Mouse (Mus musculus) ovary, postnatal 10 days (tissue): ENCODE data around the gene Tmem178b.

Source experiments
- DNase-seq: peaks from one replicate; pipeline ENCODE4 v3.0.0; 2022; ENCODE audit warnings: low spot score

Gene Tmem178b

GRCm38 (mm10) chr6:40015711-40016460, 142.8 kb downstream of the Tmem178b start:
- DNase-seq: no peak

GRCm38 (mm10) chr6:40019396-40019795, 146.3 kb downstream of the Tmem178b start:
- no peak for DNase-seq

GRCm38 (mm10) chr6:40023592-40024335, 150.7 kb downstream of the Tmem178b start:
- no peak for DNase-seq

- no peak for DNase-seq
Measured at GRCm38 (mm10) chr6:40024336-40024934, 151.4 kb downstream of the Tmem178b start.

GRCm38 (mm10) chr6:40032901-40033300, 159.8 kb downstream of the Tmem178b start:
- DNase-seq: no peak

- no peak for DNase-seq
Measured at GRCm38 (mm10) chr6:40033935-40034334, 160.9 kb downstream of the Tmem178b start.

DNA sequence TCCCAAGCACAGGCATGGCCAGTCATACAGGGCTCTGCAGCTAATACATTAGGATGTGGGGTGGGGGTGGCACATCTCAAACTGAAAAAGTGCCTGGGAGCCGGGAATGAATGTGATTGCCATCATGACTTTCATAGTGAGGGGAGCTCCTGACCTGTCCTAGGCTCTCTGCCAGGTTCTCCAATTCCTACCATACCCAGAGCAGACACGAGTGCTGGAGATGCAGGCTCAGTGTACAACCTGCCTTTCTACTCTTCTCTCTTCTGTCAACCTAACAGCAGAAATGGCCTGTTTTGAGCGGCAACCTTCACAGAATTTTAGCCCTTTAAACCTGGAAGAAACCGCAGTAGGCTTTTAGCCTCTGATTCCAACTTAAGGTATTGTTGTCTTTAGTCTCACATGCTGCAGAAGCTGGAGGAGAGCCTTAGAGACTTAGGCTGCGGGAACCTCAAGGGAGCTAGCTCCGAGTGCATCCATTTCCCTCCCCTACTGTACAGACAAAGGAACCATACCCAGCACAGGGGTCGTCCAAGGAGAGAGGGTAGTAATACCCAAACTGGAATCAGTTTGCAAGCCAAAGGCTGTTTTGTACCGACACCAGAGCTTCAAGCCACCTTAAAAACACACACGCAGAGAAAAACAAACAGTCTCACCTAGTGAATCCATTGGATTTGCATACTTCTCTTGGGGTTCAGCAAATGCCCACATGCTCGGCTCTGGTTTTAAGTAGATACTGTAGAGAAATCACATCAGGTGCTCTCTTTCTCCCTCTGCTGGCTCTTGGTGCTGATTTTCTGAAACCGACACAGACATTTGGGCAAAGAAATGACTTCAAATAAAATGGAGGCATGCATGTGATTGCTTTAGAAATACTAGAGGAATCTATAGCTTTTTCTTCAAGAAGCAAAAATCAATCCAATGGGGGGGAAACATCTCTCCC, 176.2 kb downstream of the Tmem178b start:
- no peak for DNase-seq

GRCm38 (mm10) chr6:40049909-40050484, 176.9 kb downstream of the Tmem178b start:
- DNase-seq: no peak

DNA sequence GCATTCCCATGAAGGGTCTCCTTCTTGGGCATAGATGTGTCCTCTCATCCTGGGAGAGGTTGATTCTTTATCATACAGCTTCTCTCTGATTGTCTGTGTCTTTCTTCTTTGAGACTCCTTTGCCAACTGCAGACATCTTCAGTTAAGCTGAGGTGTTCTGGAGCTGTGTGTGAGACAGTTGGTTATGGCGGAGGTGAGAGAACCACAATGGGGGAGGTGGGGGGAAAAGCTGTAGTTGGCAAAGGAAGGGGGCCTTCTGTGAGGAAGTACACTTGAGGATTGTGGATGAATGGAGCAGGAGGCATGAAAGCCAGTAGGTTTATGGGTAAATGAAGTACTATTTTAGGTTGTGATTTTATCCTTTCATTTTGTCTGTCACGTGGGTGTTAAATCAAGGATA, 178.6 kb downstream of the Tmem178b start:
- no peak for DNase-seq

DNA sequence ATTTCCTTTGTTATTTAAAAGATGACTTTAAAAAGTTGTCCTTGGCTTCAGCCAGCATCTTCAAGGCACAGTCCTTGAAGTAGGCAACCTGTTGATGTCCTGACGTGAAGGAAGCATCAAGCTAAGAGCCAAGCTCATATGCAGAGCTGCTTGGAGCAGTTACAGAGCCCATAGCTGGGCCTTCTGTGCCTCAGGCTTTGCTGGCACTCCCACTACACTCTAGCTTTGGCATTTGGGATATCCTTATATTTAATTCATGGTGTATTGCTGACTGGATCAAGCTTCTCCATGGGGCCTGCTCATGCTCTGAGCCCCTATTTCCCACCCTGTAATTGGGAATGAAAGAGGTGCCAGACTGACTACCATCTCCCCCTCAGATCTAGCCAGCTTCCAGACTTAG, 179.5 kb downstream of the Tmem178b start:
- no peak for DNase-seq

- no peak for DNase-seq
Measured at GRCm38 (mm10) chr6:40059466-40059865, 186.4 kb downstream of the Tmem178b start.

DNA sequence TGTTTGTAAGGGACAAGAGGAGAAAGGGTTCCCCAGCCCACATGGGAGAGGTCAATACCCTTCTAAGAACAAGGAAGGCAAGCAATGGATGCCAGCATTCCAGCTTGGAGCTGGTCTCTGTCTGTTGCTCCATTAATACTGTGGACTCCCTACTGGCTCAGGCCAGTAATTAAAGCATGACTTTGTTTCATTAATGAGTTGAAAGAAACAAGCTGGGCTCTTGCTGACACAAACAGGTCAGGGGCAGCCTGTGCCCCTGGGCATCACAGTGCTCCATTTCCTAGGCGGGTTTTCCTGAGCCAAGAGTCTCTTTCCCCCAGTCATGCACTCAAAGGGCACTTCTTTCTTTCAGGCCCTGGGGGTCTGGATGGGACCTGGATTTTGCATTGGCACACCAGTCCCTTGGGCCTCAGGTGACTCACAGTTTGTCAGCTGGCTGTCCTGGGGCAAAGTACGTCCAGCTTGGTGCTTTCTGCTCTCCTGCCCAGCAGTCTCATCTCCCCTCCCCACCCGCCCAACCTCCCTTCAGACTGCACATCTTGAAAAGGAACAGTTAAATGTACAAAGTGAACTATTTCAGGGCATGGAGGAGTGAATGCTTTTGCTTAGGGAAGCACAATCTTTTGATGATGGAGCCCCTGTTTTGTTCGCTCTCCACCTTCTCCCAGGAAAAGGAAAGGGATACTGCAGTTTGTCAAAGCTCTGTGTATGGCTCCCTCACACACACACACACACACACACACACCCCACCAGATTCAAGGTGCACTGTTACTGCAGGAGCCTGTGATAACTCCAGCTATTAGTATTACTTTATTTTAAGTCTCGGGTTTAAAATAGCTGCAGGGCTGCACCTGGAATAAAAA, 188.5 kb downstream of the Tmem178b start:
- no peak for DNase-seq

DNA sequence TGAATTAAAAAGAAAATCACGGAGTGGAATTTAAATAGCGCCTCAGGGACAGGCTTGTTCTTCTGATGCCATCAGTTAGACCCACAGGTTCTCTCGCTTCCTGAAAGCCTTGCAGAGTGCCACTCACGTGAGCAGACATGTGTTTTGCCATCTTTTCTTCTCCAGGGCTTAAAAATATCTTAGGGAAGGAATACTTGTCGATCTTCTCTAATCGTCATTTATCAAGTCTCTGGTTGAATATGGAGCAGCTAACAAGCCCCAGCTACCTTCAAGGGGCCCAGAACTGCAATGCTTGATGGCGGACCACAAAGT, 189.1 kb downstream of the Tmem178b start:
- no peak for DNase-seq

- no peak for DNase-seq
Measured at GRCm38 (mm10) chr6:40063438-40063837, 190.4 kb downstream of the Tmem178b start.

DNA sequence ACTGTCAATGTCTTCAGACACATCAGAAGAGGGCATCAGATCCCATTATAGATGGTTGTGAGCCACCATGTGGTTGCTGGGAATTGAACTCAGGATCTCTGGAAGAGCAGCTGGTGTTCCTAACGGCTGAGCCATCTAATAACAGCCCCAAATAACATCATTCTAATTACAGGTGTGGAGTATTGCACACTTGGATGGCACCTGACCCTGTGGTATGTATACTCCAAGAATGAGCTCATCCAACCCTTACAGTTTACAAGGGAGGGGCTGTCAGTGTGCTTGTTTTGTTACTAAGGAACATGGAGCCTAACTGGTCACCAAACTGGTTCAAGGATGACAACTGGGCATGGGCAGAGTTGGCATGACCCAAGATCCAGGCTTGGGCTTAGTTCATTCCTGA, 190.8 kb downstream of the Tmem178b start:
- no peak for DNase-seq

DNA sequence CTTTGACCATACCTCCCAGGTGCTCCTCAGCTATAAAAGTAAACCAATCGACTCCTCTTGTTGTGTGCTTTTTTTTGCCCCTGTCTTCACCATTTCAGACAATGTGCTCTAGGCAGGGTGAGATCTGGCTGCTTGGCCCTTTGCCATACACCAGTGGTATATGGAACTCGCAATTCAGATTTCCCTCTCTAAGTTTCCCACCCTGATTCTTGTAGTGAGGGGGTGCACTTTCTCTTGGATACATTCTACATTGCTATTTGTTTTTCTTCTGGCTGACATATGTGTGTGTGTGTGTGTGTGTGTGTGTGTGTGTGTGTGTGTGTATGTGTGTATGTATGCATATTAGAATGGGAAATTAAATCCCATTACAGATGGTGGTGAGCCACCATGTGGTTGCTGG, 191.3 kb downstream of the Tmem178b start:
- no peak for DNase-seq

DNA sequence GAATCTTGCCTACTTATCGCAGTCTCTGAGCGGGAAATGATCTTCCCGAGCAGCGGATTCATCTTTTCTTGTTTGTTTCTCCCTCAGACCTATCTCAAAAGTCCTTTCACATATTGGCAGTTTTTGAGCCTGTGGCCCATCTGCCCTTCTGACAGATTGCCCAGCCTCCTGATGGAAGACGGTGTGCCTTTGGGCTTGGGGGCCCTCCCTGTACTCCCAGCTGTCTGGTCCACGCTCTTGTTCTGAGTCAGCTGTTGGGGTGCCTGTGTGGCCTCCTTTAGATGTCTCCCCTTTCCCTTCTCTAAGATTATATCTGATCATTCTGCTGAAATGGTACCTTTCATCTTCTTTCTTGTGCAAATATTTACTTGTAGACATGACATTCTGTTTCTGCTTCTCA, 195.4 kb downstream of the Tmem178b start:
- DNase-seq: no peak

DNA sequence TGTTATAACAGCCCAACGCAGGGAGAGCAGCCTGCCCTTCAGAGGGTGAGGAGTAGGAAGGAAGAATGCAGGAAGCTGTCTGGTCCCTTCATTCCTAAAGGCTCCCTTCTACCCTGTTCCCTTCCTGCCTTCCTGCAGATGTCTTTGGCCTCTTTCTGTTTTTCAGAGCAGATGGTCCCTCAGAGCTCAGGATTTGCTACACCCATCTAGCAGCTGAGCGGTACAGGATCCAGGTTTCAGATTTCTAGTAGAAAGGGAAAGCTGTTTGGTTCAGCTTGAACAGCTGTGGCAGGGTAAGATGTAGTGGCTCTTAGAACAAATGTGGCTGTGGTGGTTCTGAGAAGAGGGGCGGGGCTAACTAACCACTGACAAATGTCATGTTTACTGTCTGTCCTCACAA, 197.9 kb downstream of the Tmem178b start:
- no peak for DNase-seq

DNA sequence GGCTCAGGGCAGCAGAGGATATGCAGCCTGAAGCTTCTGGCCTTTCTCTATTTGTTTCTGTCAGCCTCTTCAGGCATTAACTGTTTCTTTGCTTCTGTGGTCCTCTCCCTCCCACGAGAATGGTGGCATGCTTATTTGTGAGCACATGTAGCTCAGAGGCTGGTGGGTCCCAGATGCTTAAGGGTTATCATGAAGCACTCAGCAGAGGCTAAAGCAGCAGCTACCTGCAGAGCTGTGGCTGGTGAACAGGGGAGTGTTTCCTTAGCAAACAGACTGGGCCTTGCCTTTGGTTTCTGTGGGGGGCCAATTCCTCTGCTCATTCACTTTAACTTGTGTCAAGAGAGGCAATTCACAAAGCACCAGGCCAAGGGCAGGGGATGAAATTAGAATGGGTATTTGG, 203.0 kb downstream of the Tmem178b start:
- no peak for DNase-seq

- no peak for DNase-seq
Measured at GRCm38 (mm10) chr6:40076670-40077313, 203.7 kb downstream of the Tmem178b start.
